Mouse (Mus musculus) megakaryocyte, embryonic 14.5 days (primary cell): ENCODE measurements around the gene Calr. TPM values are rescaled to one million over a fixed set of nuclear protein-coding genes. Genes with fewer than 3 reads are reported as not detected.
A peak's percentile ranks its signal among the peaks of the same experiment; 100 is the strongest.

Experiments
- H3K27me3 ChIP-seq: replicated peaks from 2 replicates; pipeline ENCODE3; 2012; ENCODE audit warnings: inconsistent platforms
- H3K36me3 ChIP-seq: replicated peaks from 2 replicates; pipeline ENCODE3; 2012; ENCODE audit warnings: low read length, inconsistent platforms, mixed read lengths
- H3K4me1 ChIP-seq: 2 replicates; pipeline ENCODE4 v1.6.1; 2012; ENCODE audit warnings: inconsistent platforms
- H3K4me3 ChIP-seq: replicated peaks from 2 replicates; pipeline ENCODE3; 2012; ENCODE audit warnings: moderate library complexity, mild to moderate bottlenecking, inconsistent platforms
- H3K9me3 ChIP-seq: 2 replicates; pipeline ENCODE4 v1.6.1; 2012; ENCODE audit warnings: inconsistent platforms
- FLI1 ChIP-seq: IDR thresholded peaks from 2 replicates; pipeline ENCODE4 v1.6.1; 2012; ENCODE audit warnings: low read length, inconsistent platforms, mixed read lengths
- GATA1 ChIP-seq: IDR thresholded peaks from 3 replicates; pipeline ENCODE4 v1.6.1; 2012; ENCODE audit warnings: mixed read lengths, low read length, inconsistent platforms, borderline replicate concordance
- polyA plus RNA-seq: library from polyadenylated mRNA; stranded (reverse); fragments of >175 nt; gene quantifications from 2 replicates; pipeline ENCODE4 v1.2.3, GENCODE M21; 2012; ENCODE audit warnings: low replicate concordance; ENCODE audit not compliant: insufficient read depth

Gene Calr
- polyA plus RNA-seq, 1 experiment = 510 TPM

DNA sequence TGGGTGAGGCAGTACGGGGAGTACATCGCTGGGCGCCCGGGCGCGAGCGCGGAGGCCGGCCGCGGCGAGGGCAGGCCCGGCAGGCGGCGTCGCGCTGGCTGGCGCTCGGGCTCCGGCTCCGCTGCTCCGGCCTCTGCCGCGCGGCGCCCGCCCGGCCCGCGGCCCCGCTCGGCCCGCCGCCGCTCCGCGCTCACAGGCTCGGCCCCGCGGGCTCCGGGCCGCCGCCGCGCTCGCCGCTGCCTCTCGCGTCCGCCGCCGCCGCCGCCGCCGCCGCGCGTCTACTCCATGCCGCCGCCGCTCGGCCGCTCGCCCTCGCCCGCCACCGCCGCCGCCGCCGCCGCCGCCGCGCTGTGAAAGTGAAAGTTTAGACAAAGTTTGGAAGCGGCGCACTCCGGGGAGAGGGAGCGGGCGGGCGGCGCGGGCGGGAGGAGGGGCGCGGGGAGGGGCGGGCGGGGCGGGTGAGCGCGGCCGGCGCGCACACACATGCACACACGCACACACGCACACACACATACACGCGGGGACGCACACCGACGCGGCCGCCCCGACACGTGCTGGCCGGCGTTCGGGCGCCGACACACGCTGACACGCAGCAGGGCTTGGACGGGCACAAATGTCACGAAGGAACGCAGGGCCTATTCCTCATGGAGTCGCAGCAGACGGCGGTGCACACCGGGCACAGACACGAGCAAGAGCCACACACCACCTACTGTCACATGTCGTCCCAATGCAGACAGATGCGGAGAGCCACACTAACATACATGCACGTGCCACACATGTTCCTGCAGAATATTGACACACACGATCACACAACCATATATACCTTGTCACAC is 46.5 kb downstream of the Calr start, which contains the start of gene Nfix:
TSS of gene Nfix (minus strand) at position 346 of the 833 bp plus-strand sequence.
- TF ChIP-seq FLI1 (no peak), GATA1 (no peak)
- peaks cover 39% of the 10 kb centered on the region for H3K4me1 ChIP-seq
- H3K36me3 ChIP-seq = peaks cover 8% of the 10 kb centered on the region
- peak within 1 kb of the TSS; percentile 97 for H3K4me3 ChIP-seq
- peaks cover 84% of the 10 kb centered on the region for H3K27me3 ChIP-seq
- H3K9me3 ChIP-seq = no peaks in the 10 kb centered on the region

DNA sequence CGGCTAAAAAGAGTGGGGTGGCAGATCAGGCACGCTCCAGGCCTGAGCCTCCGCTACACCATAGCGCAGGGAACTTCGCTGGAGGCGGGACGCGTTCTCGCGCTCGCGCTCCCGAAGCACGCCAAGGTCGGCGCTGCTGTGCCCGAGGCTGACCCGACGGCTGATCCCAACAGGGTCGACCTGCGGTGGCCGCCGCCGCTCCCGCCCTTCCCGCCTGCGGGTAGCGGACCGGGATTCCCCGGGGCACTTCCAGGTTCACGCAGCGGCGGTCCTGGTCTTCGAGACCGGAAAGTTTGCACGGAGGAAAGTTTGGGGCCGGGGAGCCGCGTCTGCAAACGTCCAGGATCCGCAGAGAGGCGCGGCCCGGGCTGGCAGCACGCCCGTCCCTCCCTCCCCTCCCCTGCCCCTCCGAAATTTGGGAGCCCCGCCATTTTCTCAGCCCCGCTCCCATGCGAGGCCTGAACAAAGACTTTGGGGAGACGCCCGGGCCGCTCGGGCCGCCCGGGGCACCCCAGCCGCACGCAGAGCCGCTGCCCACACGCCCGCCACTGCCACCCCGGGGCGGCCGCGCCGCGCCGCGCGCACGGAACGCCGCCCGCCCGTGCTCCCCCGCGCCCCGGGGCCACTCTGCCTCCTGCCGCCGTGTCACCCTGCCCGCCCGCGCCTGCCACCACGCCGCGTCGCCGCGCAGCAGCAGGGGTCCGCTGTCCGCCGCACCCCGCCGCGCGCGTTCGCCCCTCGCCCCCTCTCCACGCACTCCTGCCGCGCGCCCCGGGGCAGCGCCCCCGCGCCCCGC is 47.4 kb downstream of the Calr start:
- H3K4me1 ChIP-seq = peaks cover 45% of the 10 kb centered on the region
- H3K27me3 ChIP-seq = peaks cover 83% of the 10 kb centered on the region
- TF ChIP-seq FLI1 (no peak), GATA1 (no peak)
- H3K9me3 ChIP-seq = no peaks in the 10 kb centered on the region
- H3K36me3 ChIP-seq = peaks cover 8% of the 10 kb centered on the region
- H3K4me3 ChIP-seq = peak overlapping the region; percentile 97

DNA sequence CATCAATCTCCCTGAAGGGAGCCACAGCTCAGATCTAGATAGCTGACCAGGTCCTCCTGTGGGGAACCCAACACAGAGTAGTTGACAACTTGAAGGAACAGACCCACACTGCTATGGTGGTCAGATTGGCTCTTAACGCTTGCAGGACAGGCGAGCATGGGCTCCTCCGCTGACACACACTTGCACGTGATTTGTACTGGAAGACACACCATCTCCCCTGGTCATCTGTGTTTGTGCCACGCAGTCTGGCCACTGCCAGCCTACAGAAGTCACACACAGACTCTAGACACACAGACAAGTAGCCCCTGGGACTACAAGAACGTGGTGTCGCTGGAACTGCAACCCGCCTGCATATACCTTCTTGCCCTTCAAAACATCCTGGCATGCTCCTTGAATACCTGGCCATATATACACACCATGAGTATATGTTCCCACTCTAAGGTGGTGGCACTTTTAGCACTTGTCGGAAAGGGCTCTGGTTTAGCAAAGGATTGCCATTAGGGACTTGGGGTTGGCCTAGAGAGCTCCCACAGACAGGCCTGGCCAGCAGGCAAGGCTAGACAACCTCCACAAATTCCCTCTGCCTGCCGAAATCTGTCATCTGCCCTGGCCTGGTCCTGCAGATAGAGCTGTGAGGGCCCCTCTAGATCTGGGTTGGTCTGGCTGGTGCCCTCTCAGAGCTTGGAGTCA is 48.1 kb downstream of the Calr start:
- TF ChIP-seq GATA1 = no peak
- TF ChIP-seq FLI1 = no peak
- peaks cover 8% of the 10 kb centered on the region for H3K36me3 ChIP-seq
- H3K4me1 ChIP-seq = peaks cover 50% of the 10 kb centered on the region
- H3K4me3 ChIP-seq = peak overlapping the region; percentile 97
- no peaks in the 10 kb centered on the region for H3K9me3 ChIP-seq
- peaks cover 82% of the 10 kb centered on the region for H3K27me3 ChIP-seq

DNA sequence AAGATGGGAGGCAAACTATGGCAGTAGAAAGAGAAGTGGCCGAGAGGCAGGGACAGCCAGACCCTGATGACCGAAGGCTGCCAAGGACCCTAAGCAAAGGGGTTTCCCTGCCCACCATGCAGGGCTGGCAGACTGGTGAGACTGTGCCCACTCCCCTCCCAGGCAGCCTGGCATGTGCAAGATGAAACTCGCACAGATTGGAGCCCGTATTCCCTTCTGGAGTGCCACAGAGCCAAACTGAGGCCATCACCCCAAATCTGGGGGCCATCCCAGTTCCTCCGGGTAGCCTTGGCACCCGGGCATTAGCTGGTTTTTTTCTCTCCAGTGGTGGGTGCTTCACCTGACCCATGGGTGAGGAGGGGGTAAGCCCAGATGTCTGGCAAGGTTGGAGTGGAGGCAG is 48.8 kb downstream of the Calr start:
- Histone ChIP-seq H3K4me1 (peaks cover 54% of the 10 kb centered on the region), H3K4me3 (no peak overlapping the region), H3K9me3 (no peaks in the 10 kb centered on the region), H3K36me3 (peaks cover 8% of the 10 kb centered on the region), H3K27me3 (peaks cover 81% of the 10 kb centered on the region)
- no peak for TF ChIP-seq GATA1
- TF ChIP-seq FLI1 = no peak

DNA sequence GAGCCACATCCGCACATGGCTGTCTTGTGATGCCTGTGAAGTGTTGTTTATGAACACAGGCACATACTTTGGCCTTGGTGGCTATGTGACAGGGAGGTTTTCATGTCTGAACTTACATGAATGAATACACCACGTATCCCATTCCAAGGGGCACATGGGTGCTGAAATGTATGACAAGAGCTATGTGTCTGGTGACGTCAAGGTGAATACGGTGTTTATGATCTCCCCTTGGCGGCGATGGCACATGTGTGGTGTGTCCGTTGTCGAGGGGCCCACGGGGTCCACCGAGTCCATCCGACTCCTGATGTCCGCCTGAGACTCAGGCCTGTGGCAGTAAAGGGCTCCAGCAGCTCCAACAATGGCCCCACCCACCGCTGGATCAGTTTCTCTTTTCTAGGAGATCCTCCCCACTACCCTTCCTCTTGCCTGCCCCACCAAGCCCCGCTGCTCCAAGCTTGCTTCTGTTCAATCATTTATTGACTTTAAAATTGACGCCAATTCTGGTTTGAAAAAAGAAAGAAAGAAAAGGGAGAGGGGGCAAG is 49.4 kb downstream of the Calr start:
- Histone ChIP-seq H3K36me3 (peaks cover 8% of the 10 kb centered on the region), H3K27me3 (peaks cover 80% of the 10 kb centered on the region), H3K9me3 (no peaks in the 10 kb centered on the region), H3K4me3 (no peak overlapping the region), H3K4me1 (peaks cover 59% of the 10 kb centered on the region)
- TF ChIP-seq GATA1 (no peak), FLI1 (no peak)

DNA sequence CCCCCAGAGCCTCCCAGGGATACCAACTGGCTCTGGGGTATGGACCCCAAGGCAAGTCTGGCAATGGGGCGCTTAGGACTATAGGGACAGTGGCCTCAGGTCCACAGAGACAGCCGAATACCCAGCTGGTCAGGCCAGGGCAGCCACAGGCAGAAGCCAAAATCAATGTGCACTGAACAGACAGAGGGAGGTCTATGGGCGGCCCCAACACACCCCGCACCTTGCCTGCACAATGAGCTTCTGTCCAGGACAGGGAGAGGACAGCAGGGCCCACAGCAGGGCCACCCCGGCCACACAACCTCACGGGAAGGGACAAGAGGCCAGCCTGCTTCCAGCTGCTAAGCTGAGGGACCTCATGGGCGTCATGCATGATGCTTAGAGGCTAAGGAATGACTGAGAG is 52.2 kb downstream of the Calr start:
- Histone ChIP-seq H3K4me3 (no peak overlapping the region), H3K4me1 (peaks cover 62% of the 10 kb centered on the region), H3K36me3 (peaks cover 8% of the 10 kb centered on the region), H3K27me3 (peaks cover 72% of the 10 kb centered on the region), H3K9me3 (no peaks in the 10 kb centered on the region)
- TF ChIP-seq FLI1 (no peak), GATA1 (no peak)

DNA sequence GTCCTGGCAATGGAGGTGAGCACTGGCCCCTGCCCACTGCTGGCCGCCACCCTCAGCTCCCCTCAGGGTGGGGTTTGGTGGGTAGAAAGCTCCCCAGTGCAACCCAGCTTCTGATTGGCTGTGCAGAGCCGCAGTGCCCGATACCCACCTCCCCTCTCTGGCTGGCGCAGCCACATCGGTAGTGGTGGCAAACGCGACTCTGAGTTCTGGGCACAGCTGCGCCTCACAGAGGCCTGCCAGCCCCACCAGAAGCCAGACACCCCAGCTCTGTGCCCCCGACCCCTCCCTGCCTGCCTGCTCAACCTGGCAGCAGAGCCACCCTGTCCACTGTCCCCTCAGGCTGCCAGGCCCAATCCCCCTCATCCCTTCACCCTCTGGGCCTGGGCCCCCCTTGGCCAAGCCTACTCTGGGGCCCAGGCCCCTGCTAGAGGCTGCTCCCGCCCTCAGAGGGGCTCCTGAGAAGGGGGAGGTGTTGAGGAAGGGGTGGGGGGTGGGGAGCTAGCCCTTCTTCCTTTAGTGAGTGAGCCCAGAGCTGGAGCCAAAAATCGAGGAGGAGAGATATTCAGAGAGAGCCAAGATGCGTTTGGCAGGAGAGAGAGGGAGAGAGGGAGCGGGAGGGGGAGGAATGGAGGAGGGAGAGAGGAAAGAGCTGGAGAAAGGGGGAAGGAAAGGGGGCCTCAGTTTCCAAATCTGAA is 52.8 kb downstream of the Calr start:
- Histone ChIP-seq H3K27me3 (peaks cover 72% of the 10 kb centered on the region), H3K9me3 (no peaks in the 10 kb centered on the region), H3K36me3 (peaks cover 8% of the 10 kb centered on the region), H3K4me3 (no peak overlapping the region), H3K4me1 (peaks cover 64% of the 10 kb centered on the region)
- no peak for TF ChIP-seq FLI1

DNA sequence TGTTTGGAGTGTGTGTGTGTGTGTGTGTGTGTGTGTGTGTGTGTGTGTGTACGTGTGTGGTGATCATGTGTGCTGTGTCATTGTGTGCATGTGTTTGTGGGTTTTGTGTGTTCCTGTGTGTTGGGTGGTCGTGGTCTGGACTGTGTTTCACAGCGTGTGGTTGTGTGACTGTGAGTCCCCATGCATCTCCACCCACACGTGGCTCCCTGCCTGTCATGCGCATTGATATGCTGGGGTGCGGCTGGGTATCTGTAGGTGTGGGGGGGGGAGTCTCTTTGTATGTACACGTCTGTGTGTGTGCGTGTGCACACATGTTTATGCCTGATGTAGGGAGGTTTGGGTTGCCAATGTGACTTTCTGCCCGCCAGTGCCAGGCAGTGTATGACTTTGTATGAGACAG is 53.6 kb downstream of the Calr start:
- TF ChIP-seq GATA1 = no peak
- no peak for TF ChIP-seq FLI1
- Histone ChIP-seq H3K27me3 (peaks cover 72% of the 10 kb centered on the region), H3K4me1 (peaks cover 61% of the 10 kb centered on the region)

DNA sequence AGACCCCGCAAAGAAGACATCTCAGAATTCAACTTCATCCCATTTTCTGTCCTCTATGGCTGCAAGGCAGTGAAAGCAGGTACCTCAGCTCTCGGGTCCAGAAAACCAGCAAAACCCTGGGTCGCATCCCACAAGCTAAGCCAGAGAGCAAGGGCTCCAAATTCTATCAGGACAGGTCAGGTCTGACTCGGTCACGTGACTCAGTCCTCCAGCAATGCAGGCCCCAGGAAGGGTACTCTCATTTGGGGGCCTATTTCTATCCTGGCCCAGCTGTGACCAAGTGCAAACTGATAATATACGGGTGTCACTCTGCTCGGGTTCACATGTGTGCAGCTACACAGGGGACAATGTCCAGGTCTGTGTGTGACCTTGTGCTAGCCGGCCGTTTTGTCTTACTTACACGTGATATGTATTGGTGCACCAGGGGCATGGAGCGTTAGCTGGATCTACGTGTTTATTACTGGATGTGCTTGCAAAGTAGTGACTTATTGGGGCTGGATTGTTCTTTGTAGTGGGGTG is 54.2 kb downstream of the Calr start:
- TF ChIP-seq GATA1 (no peak), FLI1 (no peak)
- H3K9me3 ChIP-seq = no peaks in the 10 kb centered on the region
- H3K4me3 ChIP-seq = no peak overlapping the region
- peaks cover 64% of the 10 kb centered on the region for H3K4me1 ChIP-seq
- H3K36me3 ChIP-seq = peaks cover 8% of the 10 kb centered on the region
- peaks cover 74% of the 10 kb centered on the region for H3K27me3 ChIP-seq

More for the DNA sequence above, 53.6 kb downstream of the Calr start:
- Histone ChIP-seq H3K9me3 (no peaks in the 10 kb centered on the region), H3K36me3 (peaks cover 8% of the 10 kb centered on the region), H3K4me3 (no peak overlapping the region)

Other genes starting within 250 kb of the Calr start
- gene Ier2, start 184.1 kb downstream of the Calr start, polyA plus RNA-seq = 106 and 333 TPM in 2 replicates
- 107 and 120 TPM in 2 replicates for gene Trmt1, start 160.6 kb downstream of the Calr start, polyA plus RNA-seq
- gene Nacc1, start 159.1 kb downstream of the Calr start, polyA plus RNA-seq = 144 and 266 TPM in 2 replicates
- gene Lyl1, start 145.5 kb downstream of the Calr start, polyA plus RNA-seq = 347 and 510 TPM in 2 replicates
- 2.7 and 19.7 TPM in 2 replicates for gene G430095P16Rik, start 123.9 kb downstream of the Calr start, polyA plus RNA-seq
- 18.4 and 27.4 TPM in 2 replicates for gene Nfix, start 46.6 kb downstream of the Calr start, polyA plus RNA-seq
- gene Dand5, start 24.1 kb downstream of the Calr start, polyA plus RNA-seq = 3.1 TPM in 1 of 2 replicates, not detected in the other
- 37.4 and 49.3 TPM in 2 replicates for gene Gadd45gip1, start 15.4 kb downstream of the Calr start, polyA plus RNA-seq
- 338 and 623 TPM in 2 replicates for gene Rad23a, start 6.3 kb downstream of the Calr start, polyA plus RNA-seq
- 30.7 and 64.8 TPM in 2 replicates for gene Farsa, start 10.1 kb upstream of the Calr start, polyA plus RNA-seq
- gene Syce2, start 25.2 kb upstream of the Calr start, polyA plus RNA-seq = 24.3 and 63.0 TPM in 2 replicates
- gene Gcdh, start 47.0 kb upstream of the Calr start, polyA plus RNA-seq = 13.9 and 24.1 TPM in 2 replicates
- 7.9 and 11.9 TPM in 2 replicates for gene Klf1, start 55.0 kb upstream of the Calr start, polyA plus RNA-seq
- gene Dnase2a, start 61.6 kb upstream of the Calr start, polyA plus RNA-seq = 3.5 and 13.5 TPM in 2 replicates
- gene Mast1, start 90.4 kb upstream of the Calr start, polyA plus RNA-seq = 0.20 TPM in 1 of 2 replicates, not detected in the other
- gene Rtbdn, start 100.1 kb upstream of the Calr start, polyA plus RNA-seq = not detected in 2 replicates
- gene Gm49661, start 122.5 kb upstream of the Calr start, polyA plus RNA-seq = not detected in 2 replicates
- gene Prdx2, start 122.7 kb upstream of the Calr start, polyA plus RNA-seq = 68.6 and 73.1 TPM in 2 replicates
- 248 and 286 TPM in 2 replicates for gene Rnaseh2a, start 122.8 kb upstream of the Calr start, polyA plus RNA-seq
- 743 and 797 TPM in 2 replicates for gene Junb, start 131.8 kb upstream of the Calr start, polyA plus RNA-seq
- gene Hook2, start 143.7 kb upstream of the Calr start, polyA plus RNA-seq = 7.3 and 8.9 TPM in 2 replicates
- 0.27 TPM in 1 of 2 replicates, not detected in the other for gene Best2, start 167.6 kb upstream of the Calr start, polyA plus RNA-seq
- 103 and 181 TPM in 2 replicates for gene Asna1, start 178.3 kb upstream of the Calr start, polyA plus RNA-seq
- gene Trir, start 179.9 kb upstream of the Calr start, polyA plus RNA-seq = 123 and 539 TPM in 2 replicates
- gene Tnpo2, start 190.0 kb upstream of the Calr start, polyA plus RNA-seq = 5.1 and 5.3 TPM in 2 replicates
- gene Fbxw9, start 213.1 kb upstream of the Calr start, polyA plus RNA-seq = 14.6 and 15.5 TPM in 2 replicates
- 8.7 TPM in 1 of 2 replicates, not detected in the other for gene Gm5741, start 221.0 kb upstream of the Calr start, polyA plus RNA-seq
- gene Dhps, start 224.8 kb upstream of the Calr start, polyA plus RNA-seq = 43.5 and 103 TPM in 2 replicates
- 8.8 and 10.6 TPM in 2 replicates for gene Wdr83os, start 233.8 kb upstream of the Calr start, polyA plus RNA-seq
- gene Wdr83, start 234.4 kb upstream of the Calr start, polyA plus RNA-seq = 19.7 TPM in 1 of 2 replicates, not detected in the other
- gene Man2b1, start 236.3 kb upstream of the Calr start, polyA plus RNA-seq = 3.8 and 26.4 TPM in 2 replicates